Mouse (Mus musculus) ES-E14 (cell line): ENCODE measurements around the gene Pcgf1. TPM values are rescaled to one million over a fixed set of nuclear protein-coding genes. Genes with fewer than 3 reads are reported as not detected.

Experiments
- DNase-seq: peaks from one replicate; pipeline ENCODE4 v3.0.0-alpha.2; 2013; ENCODE audit warnings: low read depth, low spot score
- H3K27ac ChIP-seq: 2 replicates; pipeline ENCODE4 v1.5.1; 2012; ENCODE audit warnings: low read depth, mild to moderate bottlenecking, low read length, moderate library complexity, mixed read lengths; ENCODE audit not compliant: poor library complexity, insufficient read depth, severe bottlenecking
- H3K36me3 ChIP-seq: 2 replicates; pipeline ENCODE4 v1.6.1; 2012; ENCODE audit warnings: mild to moderate bottlenecking, low read length, moderate library complexity, mixed read lengths; ENCODE audit not compliant: control insufficient read depth, poor library complexity, insufficient read depth, severe bottlenecking
- H3K4me1 ChIP-seq, 2 experiments: fragments of 150-350 bp in 1 of 2; sonication (generic) in 1 of 2; 2 replicates each; pipeline ENCODE4 v1.6.1; 2012; ENCODE audit warnings: low read length in 2 of 2, mild to moderate bottlenecking in 1 of 2, mixed read lengths in 1 of 2; ENCODE audit not compliant: control insufficient read depth in 2 of 2, insufficient read depth in 2 of 2, poor library complexity in 1 of 2
- H3K4me3 ChIP-seq, 2 experiments: fragments of 150-350 bp in 1 of 2; sonication (generic) in 1 of 2; 2 replicates each; pipeline ENCODE4 v1.5.1; 2012; ENCODE audit warnings: low read length in 2 of 2, low read depth in 1 of 2, mild to moderate bottlenecking in 1 of 2, mixed read lengths in 1 of 2; ENCODE audit not compliant: insufficient read depth in 1 of 2, poor library complexity in 1 of 2, severe bottlenecking in 1 of 2
- H3K9ac ChIP-seq: 2 replicates; pipeline ENCODE4 v1.6.1; 2012; ENCODE audit warnings: low read depth, mild to moderate bottlenecking, low read length, mixed read lengths; ENCODE audit not compliant: poor library complexity, insufficient read depth, severe bottlenecking
- H3K9me3 ChIP-seq: fragments of 150-350 bp; sonication (generic); 2 replicates; pipeline ENCODE4 v1.6.1; 2012; ENCODE audit warnings: low read depth, mild to moderate bottlenecking, low read length; ENCODE audit not compliant: control insufficient read depth, insufficient read depth
- CHD2 ChIP-seq: IDR thresholded peaks from 2 replicates; pipeline ENCODE4 v1.6.1; 2014; ENCODE audit warnings: mild to moderate bottlenecking, low read depth, low read length, inconsistent platforms
- HCFC1 ChIP-seq: IDR thresholded peaks from 2 replicates; pipeline ENCODE4 v1.6.1; 2012; ENCODE audit warnings: low read length, inconsistent platforms, borderline replicate concordance; ENCODE audit not compliant: insufficient read depth
- MAFK ChIP-seq: IDR thresholded peaks from 2 replicates; pipeline ENCODE4 v1.6.1; 2014; ENCODE audit warnings: mild to moderate bottlenecking, low read depth, low read length, inconsistent platforms; ENCODE audit not compliant: insufficient read depth
- ZC3H11A ChIP-seq: IDR thresholded peaks from 2 replicates; pipeline ENCODE4 v1.6.1; 2012; ENCODE audit warnings: low read depth, mild to moderate bottlenecking, inconsistent platforms, low read length, borderline replicate concordance
- ZNF384 ChIP-seq: IDR thresholded peaks from 2 replicates; pipeline ENCODE4 v1.6.1; 2012; ENCODE audit warnings: low read depth, low read length, inconsistent platforms
- in situ Hi-C, 2 experiments: fragments of 600-800 bp; cut with MboI; formaldehyde crosslinking; loops; one replicate each; pipeline ENCODE4 v1.15.1; 2025; ENCODE audit warnings: low sequenced_read_pairs in 2 of 2, inconsistent platforms in 1 of 2; ENCODE audit not compliant: unreplicated experiment in 2 of 2
- total RNA-seq: library from RNA; depleted of rRNA; stranded (reverse); fragments of 300-350 nt; gene quantifications from 2 replicates; pipeline ENCODE4 v1.2.3, GENCODE M21; 2012

Pcgf1 gene
- total RNA-seq, 1 experiment, result 12.7 TPM

GRCm38 (mm10) chr6:83120930-83121862 lies 43.5 kb downstream of the Pcgf1 start, which contains the start of gene Wbp1:
Wbp1 (minus strand) TSS chr6:83121559.
- H3K27ac ChIP-seq, result no peak within 1 kb of the TSS

GRCm38 (mm10) chr6:83121863-83122710 lies 44.4 kb downstream of the Pcgf1 start:
- Histone ChIP-seq H3K4me1 (peaks cover 0 to 3% of the 10 kb centered on the region in 2 experiments; a peak in 2 of 4 replicates), H3K9ac (peak overlapping the region; percentile 82), H3K4me3 (peak overlapping the region; percentile 78 to 90), H3K9me3 (no peaks in the 10 kb centered on the region), H3K27ac (no peak overlapping the region), H3K36me3 (peaks cover 4% of the 10 kb centered on the region; the same call in 1 of the 2 replicates)
- in situ Hi-C loops, result no loop called here
- TF ChIP-seq ZC3H11A (no peak), CHD2 (no peak), MAFK (no peak), HCFC1 (no peak), ZNF384 (no peak)
- DNase-seq, result no peak

More at GRCm38 (mm10) chr6:83120930-83121862, 43.5 kb downstream of the Pcgf1 start, which contains the start of gene Wbp1:
- TF ChIP-seq HCFC1 (0 out of 2 replicates have a peak, but pooled peaks have one; percentile 19), MAFK (no peak), CHD2 (peak; percentile 90), ZNF384 (no peak), ZC3H11A (no peak)
- Histone ChIP-seq H3K4me3 (peak within 1 kb of the TSS; percentile 85 to 90), H3K4me1 (peaks cover 3% of the 10 kb centered on the region in 2 experiments; a peak in 3 of 4 replicates), H3K9ac (peak within 1 kb of the TSS; percentile 82), H3K36me3 (peaks cover 4% of the 10 kb centered on the region; the same call in 1 of the 2 replicates), H3K9me3 (no peaks in the 10 kb centered on the region)
- in situ Hi-C loops, result no loop called here
- peak; percentile 96 for DNase-seq

GRCm38 (mm10) chr6:83122961-83123360 lies 45.3 kb downstream of the Pcgf1 start:
- no peak overlapping the region for H3K4me3 ChIP-seq

GRCm38 (mm10) chr6:83124851-83125312 lies 47.2 kb downstream of the Pcgf1 start:
- Histone ChIP-seq H3K4me3 (peak overlapping the region; percentile 91 to 94), H3K9me3 (no peaks in the 10 kb centered on the region), H3K4me1 (peaks cover 0 to 3% of the 10 kb centered on the region in 2 experiments; a peak in 2 of 4 replicates), H3K36me3 (no peaks in the 10 kb centered on the region), H3K27ac (no peak overlapping the region), H3K9ac (peak overlapping the region; percentile 89)
- peak; percentile 93 for DNase-seq
- TF ChIP-seq HCFC1 (peak; percentile 90), ZC3H11A (no peak), CHD2 (peak; percentile 71)
- in situ Hi-C loops, result no loop called here

More at GRCm38 (mm10) chr6:83122961-83123360, 45.3 kb downstream of the Pcgf1 start:
- in situ Hi-C loops, result no loop called here
- Histone ChIP-seq H3K9ac (no peak overlapping the region), H3K27ac (no peak overlapping the region), H3K9me3 (no peaks in the 10 kb centered on the region), H3K36me3 (peaks cover 4% of the 10 kb centered on the region; the same call in 1 of the 2 replicates), H3K4me1 (peaks cover 0 to 3% of the 10 kb centered on the region in 2 experiments; a peak in 2 of 4 replicates)
- DNase-seq, result no peak
- TF ChIP-seq HCFC1 (no peak), ZC3H11A (no peak), ZNF384 (no peak), CHD2 (no peak), MAFK (no peak)
